Mouse (Mus musculus) mature B cell (primary cell): Measurements from ENCODE around the gene Tbc1d22b.

Experiments
- in situ Hi-C: fragments of 300-500 bp; cut with MboI; formaldehyde crosslinking; loops from 2 replicates; pipeline ENCODE4 v1.14.3; 2019

Gene Tbc1d22b

GRCm38 (mm10) chr17:29549543-29550428 is at the start of gene Tbc1d22b, which contains the start of gene Gm17657:
TSS of gene Tbc1d22b (plus strand) at chr17:29549785.
TSS of gene Gm17657 (minus strand) at chr17:29549638.
- in situ Hi-C loops = no loop called here

- in situ Hi-C loops = no loop called here
These were observed 49.3 kb upstream of the Tbc1d22b start for GRCm38 (mm10) chr17:29500243-29500740.

- in situ Hi-C loops = no loop called here
These were observed 48.6 kb upstream of the Tbc1d22b start for GRCm38 (mm10) chr17:29500802-29501469.

- in situ Hi-C loops = no loop called here
These were observed 47.4 kb upstream of the Tbc1d22b start for GRCm38 (mm10) chr17:29502005-29502668.

GRCm38 (mm10) chr17:29502669-29503665 is 46.6 kb upstream of the Tbc1d22b start:
- in situ Hi-C loops = no loop called here

GRCm38 (mm10) chr17:29503700-29504099 is 45.9 kb upstream of the Tbc1d22b start:
- in situ Hi-C loops = no loop called here

- in situ Hi-C loops = no loop called here
These were observed 40.5 kb upstream of the Tbc1d22b start for GRCm38 (mm10) chr17:29508927-29509608.

- in situ Hi-C loops = loop anchor here (5.0 to 10.0 kb wide), 2 partner anchors 128 to 466 kb away; no protein-coding TSS in a partner anchor
These were observed 38.9 kb upstream of the Tbc1d22b start for GRCm38 (mm10) chr17:29510691-29511090.

GRCm38 (mm10) chr17:29513044-29513730 is 36.4 kb upstream of the Tbc1d22b start:
- in situ Hi-C loops = loop anchor here (5.0 to 10.0 kb wide), 2 partner anchors 131 to 468 kb away; no protein-coding TSS in a partner anchor

- in situ Hi-C loops = loop anchor here (5.0 to 10.0 kb wide), 2 partner anchors 132 to 470 kb away; no protein-coding TSS in a partner anchor
These were observed 35.1 kb upstream of the Tbc1d22b start for GRCm38 (mm10) chr17:29514435-29514834.

GRCm38 (mm10) chr17:29518665-29519064 is 30.9 kb upstream of the Tbc1d22b start:
- in situ Hi-C loops = loop anchor here (10.0 kb wide), 1 partner anchor 474 kb away; no protein-coding TSS in a partner anchor

- in situ Hi-C loops = loop anchor here (10.0 kb wide), 1 partner anchor 475 kb away; no protein-coding TSS in a partner anchor
These were observed 29.9 kb upstream of the Tbc1d22b start for GRCm38 (mm10) chr17:29519731-29520130.

GRCm38 (mm10) chr17:29525613-29526012 is 24.0 kb upstream of the Tbc1d22b start:
- in situ Hi-C loops = no loop called here

- in situ Hi-C loops = no loop called here
These were observed 20.9 kb upstream of the Tbc1d22b start for GRCm38 (mm10) chr17:29528568-29529187.

- in situ Hi-C loops = no loop called here
These were observed 19.1 kb upstream of the Tbc1d22b start for GRCm38 (mm10) chr17:29530508-29530907.

GRCm38 (mm10) chr17:29531278-29531677 is 18.3 kb upstream of the Tbc1d22b start:
- in situ Hi-C loops = no loop called here

GRCm38 (mm10) chr17:29531757-29532384 is 17.7 kb upstream of the Tbc1d22b start:
- in situ Hi-C loops = no loop called here

- in situ Hi-C loops = no loop called here
These were observed 15.7 kb upstream of the Tbc1d22b start for GRCm38 (mm10) chr17:29533866-29534265.
